Mouse (Mus musculus): ENCODE measurements around the gene Nav2. TPM values are rescaled to one million over a fixed set of nuclear protein-coding genes. Genes with fewer than 3 reads are reported as not detected.
A peak's percentile ranks its signal among the peaks of the same experiment; 100 is the strongest.

The Nav2 gene
- polyA plus RNA-seq, 1 experiment from 2014 or later: 28.1 TPM

GRCm38 (mm10) chr7:49504297-49504696 lies 595.8 kb downstream of the Nav2 start:
- Histone ChIP-seq H3K4me2 (no peak overlapping the region), H3K4me1 (replicated peaks) (peaks cover 75% of the 10 kb centered on the region), H3K4me3 (no peak overlapping the region), H3K27ac (ENCODE audit: poor library complexity, severe bottlenecking) (no peak overlapping the region; the same call in 1 of the 2 replicates), H3K9me3 (replicated peaks) (no peaks in the 10 kb centered on the region), H3K9ac (peak overlapping the region; percentile 8; the same call in 1 of the 2 replicates), H3K36me3 (no peaks in the 10 kb centered on the region), H3K27me3 (replicated peaks) (no peaks in the 10 kb centered on the region)
- 14% methylated on average over 3 of the region's 3 CpGs for WGBS
- no peak for ATAC-seq (ENCODE audit: insufficient number of reproducible peaks, low FRiP score)

GRCm38 (mm10) chr7:49505024-49505423 lies 596.5 kb downstream of the Nav2 start:
- 21% methylated on average over 3 of the region's 3 CpGs for WGBS
- no peak overlapping the region for H3K4me2 ChIP-seq
- H3K9ac ChIP-seq: no peak overlapping the region
- no peaks in the 10 kb centered on the region for H3K27me3 ChIP-seq (replicated peaks)
- no peak overlapping the region for H3K4me3 ChIP-seq
- ATAC-seq (ENCODE audit: insufficient number of reproducible peaks, low FRiP score): no peak
- no peak overlapping the region for H3K27ac ChIP-seq (ENCODE audit: poor library complexity, severe bottlenecking)
- no peaks in the 10 kb centered on the region for H3K36me3 ChIP-seq
- H3K9me3 ChIP-seq (replicated peaks): no peaks in the 10 kb centered on the region
- peaks cover 79% of the 10 kb centered on the region for H3K4me1 ChIP-seq (replicated peaks)

GRCm38 (mm10) chr7:49506085-49506820 lies 597.7 kb downstream of the Nav2 start:
- 70% methylated on average over 12 of the region's 12 CpGs for WGBS
- no peaks in the 10 kb centered on the region for H3K27me3 ChIP-seq (replicated peaks)
- no peak overlapping the region for H3K4me2 ChIP-seq
- no peaks in the 10 kb centered on the region for H3K36me3 ChIP-seq
- no peak overlapping the region for H3K4me3 ChIP-seq
- ATAC-seq (ENCODE audit: insufficient number of reproducible peaks, low FRiP score): no peak
- 0 out of 2 replicates have a peak overlapping the region, but pooled peaks have one; percentile 20 for H3K9ac ChIP-seq
- H3K9me3 ChIP-seq (replicated peaks): no peaks in the 10 kb centered on the region
- peak overlapping the region; percentile 26; the same call in 1 of the 2 replicates for H3K27ac ChIP-seq (ENCODE audit: poor library complexity, severe bottlenecking)
- H3K4me1 ChIP-seq (replicated peaks): peaks cover 75% of the 10 kb centered on the region

- H3K27ac ChIP-seq (ENCODE audit: poor library complexity, severe bottlenecking): peak overlapping the region; percentile 78
- H3K9ac ChIP-seq: no peak overlapping the region
- no peaks in the 10 kb centered on the region for H3K36me3 ChIP-seq
- H3K4me2 ChIP-seq: no peak overlapping the region
- H3K27me3 ChIP-seq (replicated peaks): no peaks in the 10 kb centered on the region
- WGBS: 42% methylated on average over 7 of the region's 7 CpGs
- peaks cover 59% of the 10 kb centered on the region for H3K4me1 ChIP-seq (replicated peaks)
- no peak overlapping the region for H3K4me3 ChIP-seq
- H3K9me3 ChIP-seq (replicated peaks): no peaks in the 10 kb centered on the region
- ATAC-seq (ENCODE audit: insufficient number of reproducible peaks, low FRiP score): no peak; the same call in 1 of the 2 replicates
Observed at GRCm38 (mm10) chr7:49507943-49508506, 599.5 kb downstream of the Nav2 start.

- no peak overlapping the region for H3K9ac ChIP-seq
- 47% methylated on average over 7 of the region's 7 CpGs for WGBS
- no peak overlapping the region for H3K27ac ChIP-seq (ENCODE audit: poor library complexity, severe bottlenecking)
Observed at GRCm38 (mm10) chr7:49511820-49512453, 603.4 kb downstream of the Nav2 start.

GRCm38 (mm10) chr7:49513763-49514437 lies 605.4 kb downstream of the Nav2 start:
- Histone ChIP-seq H3K9me3 (replicated peaks) (no peaks in the 10 kb centered on the region; the same call in 1 of the 2 replicates), H3K27me3 (replicated peaks) (no peaks in the 10 kb centered on the region), H3K4me2 (no peak overlapping the region), H3K36me3 (0 out of 2 replicates have a peak, but pooled peaks cover 3% of the 10 kb centered on the region), H3K9ac (no peak overlapping the region), H3K4me3 (no peak overlapping the region), H3K4me1 (replicated peaks) (peaks cover 22% of the 10 kb centered on the region), H3K27ac (ENCODE audit: poor library complexity, severe bottlenecking) (no peak overlapping the region)
- ATAC-seq (ENCODE audit: insufficient number of reproducible peaks, low FRiP score): no peak
- WGBS: 84% methylated on average over 6 of the region's 6 CpGs

More at GRCm38 (mm10) chr7:49511820-49512453, 603.4 kb downstream of the Nav2 start:
- Histone ChIP-seq H3K9me3 (replicated peaks) (no peaks in the 10 kb centered on the region; the same call in 1 of the 2 replicates), H3K27me3 (replicated peaks) (no peaks in the 10 kb centered on the region), H3K4me3 (no peak overlapping the region), H3K4me1 (replicated peaks) (peaks cover 38% of the 10 kb centered on the region), H3K36me3 (0 out of 2 replicates have a peak, but pooled peaks cover 3% of the 10 kb centered on the region), H3K4me2 (no peak overlapping the region)
- ATAC-seq (ENCODE audit: insufficient number of reproducible peaks, low FRiP score): no peak

GRCm38 (mm10) chr7:49515012-49515411 lies 606.5 kb downstream of the Nav2 start:
- no peaks in the 10 kb centered on the region for H3K27me3 ChIP-seq (replicated peaks)
- H3K4me1 ChIP-seq (replicated peaks): peaks cover 18% of the 10 kb centered on the region
- no peak overlapping the region for H3K27ac ChIP-seq (ENCODE audit: poor library complexity, severe bottlenecking)
- H3K36me3 ChIP-seq: 0 out of 2 replicates have a peak, but pooled peaks cover 3% of the 10 kb centered on the region
- no peak for ATAC-seq (ENCODE audit: insufficient number of reproducible peaks, low FRiP score)
- no peak overlapping the region for H3K4me3 ChIP-seq
- no peak overlapping the region for H3K9ac ChIP-seq
- H3K4me2 ChIP-seq: no peak overlapping the region
- WGBS: 84% methylated on average over 2 of the region's 2 CpGs
- H3K9me3 ChIP-seq (replicated peaks): no peaks in the 10 kb centered on the region; the same call in 1 of the 2 replicates

- no peak overlapping the region for H3K27ac ChIP-seq (ENCODE audit: poor library complexity, severe bottlenecking)
- H3K9ac ChIP-seq: 0 out of 2 replicates have a peak overlapping the region, but pooled peaks have one; percentile 5
- H3K9me3 ChIP-seq (replicated peaks): no peaks in the 10 kb centered on the region
- no peak overlapping the region for H3K4me3 ChIP-seq
- WGBS: 41% methylated on average over 2 of the region's 2 CpGs
- peaks cover 43% of the 10 kb centered on the region for H3K4me1 ChIP-seq (replicated peaks)
- no peak overlapping the region for H3K4me2 ChIP-seq
- no peaks in the 10 kb centered on the region for H3K36me3 ChIP-seq
- ATAC-seq (ENCODE audit: insufficient number of reproducible peaks, low FRiP score): no peak
- no peaks in the 10 kb centered on the region for H3K27me3 ChIP-seq (replicated peaks)
Observed at GRCm38 (mm10) chr7:49520504-49520903, 612.0 kb downstream of the Nav2 start.

- Histone ChIP-seq H3K9ac (peak overlapping the region; percentile 60), H3K4me2 (peak overlapping the region; percentile 73), H3K27me3 (replicated peaks) (no peaks in the 10 kb centered on the region), H3K27ac (ENCODE audit: poor library complexity, severe bottlenecking) (peak overlapping the region; percentile 93; the same call in 1 of the 2 replicates), H3K4me1 (replicated peaks) (peaks cover 49% of the 10 kb centered on the region), H3K36me3 (no peaks in the 10 kb centered on the region), H3K9me3 (replicated peaks) (no peaks in the 10 kb centered on the region), H3K4me3 (peak overlapping the region; percentile 52; the same call in 1 of the 2 replicates)
- ATAC-seq (ENCODE audit: insufficient number of reproducible peaks, low FRiP score): no peak
- 15% methylated on average over 4 of the region's 4 CpGs for WGBS
Observed at GRCm38 (mm10) chr7:49521349-49521748, 612.8 kb downstream of the Nav2 start.

- Histone ChIP-seq H3K9ac (peak overlapping the region; percentile 60; the same call in 1 of the 2 replicates), H3K36me3 (no peaks in the 10 kb centered on the region), H3K4me2 (peak overlapping the region; percentile 73), H3K9me3 (replicated peaks) (no peaks in the 10 kb centered on the region), H3K4me3 (peak overlapping the region; percentile 52), H3K27ac (ENCODE audit: poor library complexity, severe bottlenecking) (peak overlapping the region; percentile 93), H3K4me1 (replicated peaks) (peaks cover 55% of the 10 kb centered on the region), H3K27me3 (replicated peaks) (no peaks in the 10 kb centered on the region)
- WGBS: under 1% methylated on average over 9 of the region's 9 CpGs
- ATAC-seq (ENCODE audit: insufficient number of reproducible peaks, low FRiP score): no peak
Observed at GRCm38 (mm10) chr7:49521976-49522375, 613.5 kb downstream of the Nav2 start.
